Mouse (Mus musculus) small intestine, adult 2 months (tissue): Measurements from ENCODE around the gene Pik3cb. TPM values are rescaled to one million over a fixed set of nuclear protein-coding genes. Genes with fewer than 3 reads are reported as not detected.

ENCODE experiments used
- H3K27ac ChIP-seq: fragments of 200-500 bp; 2 replicates; pipeline ENCODE4 v1.5.1; 2012; ENCODE audit warnings: low read depth, low read length, control low read depth, inconsistent platforms; ENCODE audit not compliant: insufficient read depth
- H3K27me3 ChIP-seq: fragments of 200-500 bp; 2 replicates; pipeline ENCODE4 v1.6.1; 2012; ENCODE audit warnings: mild to moderate bottlenecking, moderate library complexity, low read length, inconsistent platforms; ENCODE audit not compliant: control insufficient read depth, insufficient read depth
- H3K36me3 ChIP-seq: fragments of 200-500 bp; 2 replicates; pipeline ENCODE4 v1.6.1; 2012; ENCODE audit warnings: mild to moderate bottlenecking, low read length, control low read depth, inconsistent platforms; ENCODE audit not compliant: control insufficient read depth, insufficient read depth
- H3K4me1 ChIP-seq: fragments of 200-500 bp; 2 replicates; pipeline ENCODE4 v1.6.1; 2012; ENCODE audit warnings: low read length, inconsistent platforms, mixed read lengths; ENCODE audit not compliant: control insufficient read depth, insufficient read depth, insufficient read length
- H3K4me3 ChIP-seq: fragments of 200-500 bp; 2 replicates; pipeline ENCODE4 v1.5.1; 2012; ENCODE audit warnings: low read depth, mild to moderate bottlenecking, control low read depth, inconsistent platforms, low read length, moderate library complexity
- CTCF ChIP-seq: fragments of 200-500 bp; IDR thresholded peaks from 2 replicates; pipeline ENCODE4 v1.5.1; 2012; ENCODE audit warnings: low read depth, mild to moderate bottlenecking, control low read depth, inconsistent platforms, low read length, moderate library complexity, mixed read lengths; ENCODE audit not compliant: insufficient replicate concordance, insufficient read length; ENCODE audit errors: extremely low read depth
- POLR2A ChIP-seq: fragments of 200-500 bp; IDR thresholded peaks from 2 replicates; pipeline ENCODE4 v1.6.1; 2012; ENCODE audit warnings: low read depth, mild to moderate bottlenecking, control low read depth, inconsistent platforms, low read length, moderate library complexity
- WGBS: fragments of 180-500 bp; shearing (Covaris S2); methylation state at CpG from one replicate; pipeline ENCODE4 v1.1.7; 2018; 5-methylcytosine and 5-hydroxymethylcytosine counted together
- polyA plus RNA-seq: library from polyadenylated mRNA; depleted of rRNA; stranded (reverse); fragments of >200 nt; gene quantifications from 2 replicates; pipeline ENCODE4 v1.2.3, GENCODE M21; 2012

The Pik3cb gene
- polyA plus RNA-seq, 1 experiment, result 2.1 TPM

GRCm38 (mm10) chr9:99048724-99049250 is 91.6 kb downstream of the Pik3cb start:
- peaks cover 21% of the 10 kb centered on the region for H3K36me3 ChIP-seq
- no peak overlapping the region for H3K27ac ChIP-seq
- no peaks in the 10 kb centered on the region for H3K4me1 ChIP-seq
- WGBS, result 77% methylated on average over 1 of the region's 1 CpGs
- H3K4me3 ChIP-seq, result no peak overlapping the region
- TF ChIP-seq POLR2A, result no peak
- no peaks in the 10 kb centered on the region for H3K27me3 ChIP-seq

GRCm38 (mm10) chr9:99044761-99045160 is 95.7 kb downstream of the Pik3cb start:
- no peaks in the 10 kb centered on the region for H3K4me1 ChIP-seq
- no peak overlapping the region for H3K4me3 ChIP-seq
- no peaks in the 10 kb centered on the region for H3K27me3 ChIP-seq
- TF ChIP-seq CTCF (no peak), POLR2A (no peak)
- peaks cover 25% of the 10 kb centered on the region for H3K36me3 ChIP-seq
- H3K27ac ChIP-seq, result no peak overlapping the region
- 92% methylated on average over 8 of the region's 8 CpGs for WGBS

- H3K27me3 ChIP-seq, result no peaks in the 10 kb centered on the region
- 0 out of 2 replicates have a peak overlapping the region, but pooled peaks have one; percentile 9 for H3K27ac ChIP-seq
- WGBS, result 79% methylated on average over 4 of the region's 4 CpGs
- no peak overlapping the region for H3K4me3 ChIP-seq
- no peak for TF ChIP-seq POLR2A
- no peak for TF ChIP-seq CTCF
- H3K4me1 ChIP-seq, result no peaks in the 10 kb centered on the region
- H3K36me3 ChIP-seq, result peaks cover 30% of the 10 kb centered on the region
Observed at GRCm38 (mm10) chr9:99042641-99043040, 97.8 kb downstream of the Pik3cb start.

GRCm38 (mm10) chr9:99041994-99042393 is 98.4 kb downstream of the Pik3cb start:
- Histone ChIP-seq H3K27me3 (no peaks in the 10 kb centered on the region), H3K4me3 (no peak overlapping the region), H3K36me3 (peaks cover 28% of the 10 kb centered on the region), H3K27ac (0 out of 2 replicates have a peak overlapping the region, but pooled peaks have one; percentile 26), H3K4me1 (no peaks in the 10 kb centered on the region)
- WGBS, result 70% methylated on average over 9 of the region's 9 CpGs
- no peak for TF ChIP-seq POLR2A
- no peak for TF ChIP-seq CTCF

DNA sequence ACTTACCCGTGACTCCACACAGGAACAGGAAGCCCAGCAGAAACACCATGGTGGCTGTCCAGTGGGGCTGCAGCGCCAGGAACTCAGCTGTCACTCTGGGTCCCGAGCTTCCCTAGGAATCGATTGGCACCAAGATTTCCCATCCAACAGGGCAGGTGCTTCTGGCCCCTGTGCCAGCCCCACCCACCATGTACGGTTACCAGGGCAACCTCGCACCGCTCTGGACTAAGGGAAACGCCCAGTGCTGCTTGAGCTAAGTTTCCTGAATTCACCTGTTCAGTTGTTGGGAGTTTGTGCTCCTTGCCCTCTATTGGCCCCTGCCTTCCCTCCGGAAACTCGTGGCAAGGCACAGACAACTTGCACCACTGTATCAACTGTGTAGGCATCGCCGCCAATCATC is 104.8 kb downstream of the Pik3cb start, which contains the start of gene Gm1123:
TSS of gene Gm1123 (minus strand) at position 141 of the 400 bp plus-strand sequence.
- Histone ChIP-seq H3K27ac (peak within 1 kb of the TSS; percentile 74), H3K4me1 (peaks cover 9% of the 10 kb centered on the region; the same call in 1 of the 2 replicates), H3K4me3 (peak within 1 kb of the TSS; percentile 70), H3K36me3 (peaks cover 8% of the 10 kb centered on the region), H3K27me3 (no peaks in the 10 kb centered on the region)
- 21% methylated on average over 12 of the region's 12 CpGs for WGBS
- TF ChIP-seq POLR2A, result no peak
- no peak for TF ChIP-seq CTCF

- Histone ChIP-seq H3K36me3 (peaks cover under 1% of the 10 kb centered on the region; the same call in 1 of the 2 replicates), H3K27me3 (no peaks in the 10 kb centered on the region), H3K4me1 (peaks cover 9% of the 10 kb centered on the region; the same call in 1 of the 2 replicates), H3K27ac (peak overlapping the region; percentile 94), H3K4me3 (peak overlapping the region; percentile 45)
- no peak for TF ChIP-seq POLR2A
- no peak for TF ChIP-seq CTCF
- WGBS, result 41% methylated on average over 8 of the region's 8 CpGs
Observed at GRCm38 (mm10) chr9:99034111-99034510, 106.3 kb downstream of the Pik3cb start.

- 22% methylated on average over 8 of the region's 8 CpGs for WGBS
- Histone ChIP-seq H3K4me1 (peaks cover 9% of the 10 kb centered on the region; the same call in 1 of the 2 replicates), H3K27me3 (no peaks in the 10 kb centered on the region), H3K4me3 (peak overlapping the region; percentile 11; the same call in 1 of the 2 replicates), H3K27ac (peak overlapping the region; percentile 94), H3K36me3 (peaks cover 8% of the 10 kb centered on the region; the same call in 1 of the 2 replicates)
- no peak for TF ChIP-seq CTCF
- no peak for TF ChIP-seq POLR2A
Observed at GRCm38 (mm10) chr9:99032031-99032430, 108.4 kb downstream of the Pik3cb start.

DNA sequence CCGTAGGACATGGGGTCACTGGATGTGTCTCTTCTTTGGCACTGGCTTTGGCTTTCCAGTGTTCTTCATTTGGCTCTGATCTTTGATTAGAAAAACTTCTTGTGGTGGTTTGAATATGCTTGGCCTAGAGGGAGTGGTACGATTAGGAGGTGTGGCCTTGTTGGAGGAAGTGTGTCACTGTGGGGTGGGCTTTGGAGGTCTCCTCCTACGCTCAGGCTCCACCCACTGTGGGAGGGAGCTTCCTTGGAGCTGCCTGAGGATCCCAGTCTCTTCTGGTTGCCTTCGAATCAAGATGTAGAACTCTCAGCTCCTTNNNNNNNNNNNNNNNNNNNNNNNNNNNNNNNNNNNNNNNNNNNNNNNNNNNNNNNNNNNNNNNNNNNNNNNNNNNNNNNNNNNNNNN is 118.7 kb downstream of the Pik3cb start:
- H3K36me3 ChIP-seq, result peaks cover 17% of the 10 kb centered on the region
- H3K27me3 ChIP-seq, result no peaks in the 10 kb centered on the region
- 81% methylated on average over 4 of the region's 4 CpGs for WGBS
- no peak for TF ChIP-seq POLR2A
- H3K4me1 ChIP-seq, result 0 out of 2 replicates have a peak, but pooled peaks cover 2% of the 10 kb centered on the region
- H3K27ac ChIP-seq, result no peak overlapping the region
- no peak overlapping the region for H3K4me3 ChIP-seq
